Mouse (Mus musculus) intestine, embryonic 14.5 days (tissue): ENCODE measurements around the gene Gsdma. TPM values are rescaled to one million over a fixed set of nuclear protein-coding genes. Genes with fewer than 3 reads are reported as not detected.

Source experiments
- ATAC-seq: fragments of 200-750 bp; cut with Nextera tagmentation; replicated peaks from 2 replicates; pipeline ENCODE4 v1.8.0; 2017; ENCODE audit warnings: low read depth, moderate number of reproducible peaks, moderate TSS enrichment, moderate library complexity; ENCODE audit not compliant: low FRiP score, low TSS enrichment
- DNase-seq: peaks from one replicate; pipeline ENCODE4 v3.0.0-alpha.2; 2018; ENCODE audit warnings: low spot score
- H3K27ac ChIP-seq: fragments of 300-500 bp; sonication (generic); 2 replicates; pipeline ENCODE4 v1.5.1; 2014; ENCODE audit warnings: low read depth, mild to moderate bottlenecking, control low read depth
- H3K27me3 ChIP-seq: fragments of 300-500 bp; sonication (generic); replicated peaks from 2 replicates; pipeline ENCODE4 v1.6.1; 2014; ENCODE audit warnings: low read length, control low read depth; ENCODE audit not compliant: control insufficient read depth, insufficient read depth
- H3K36me3 ChIP-seq: fragments of 300-500 bp; sonication (generic); 2 replicates; pipeline ENCODE4 v1.6.1; 2014; ENCODE audit warnings: low read length, control low read depth; ENCODE audit not compliant: control insufficient read depth, insufficient read depth
- H3K4me1 ChIP-seq: fragments of 300-500 bp; sonication (generic); replicated peaks from 2 replicates; pipeline ENCODE4 v1.6.1; 2014; ENCODE audit warnings: low read length, control low read depth, mixed read lengths; ENCODE audit not compliant: control insufficient read depth, insufficient read depth
- H3K4me2 ChIP-seq: fragments of 300-500 bp; sonication (generic); 2 replicates; pipeline ENCODE4 v1.6.1; 2014; ENCODE audit warnings: low read length
- H3K4me3 ChIP-seq: fragments of 300-500 bp; sonication (generic); 2 replicates; pipeline ENCODE4 v1.5.1; 2014; ENCODE audit warnings: low read depth, low read length, control low read depth, mixed read lengths
- H3K9ac ChIP-seq: fragments of 300-500 bp; sonication (generic); 2 replicates; pipeline ENCODE4 v1.6.1; 2014; ENCODE audit warnings: mild to moderate bottlenecking, low read length
- H3K9me3 ChIP-seq: fragments of 300-500 bp; sonication (generic); 2 replicates; pipeline ENCODE4 v1.6.1; 2016; ENCODE audit warnings: low read length, control low read depth; ENCODE audit not compliant: control insufficient read depth
- WGBS: fragments of 180-500 bp; shearing (Covaris S2); extraction: QIAGEN DNeasy Blood & Tissue Kit; methylation state at CpG from one replicate; pipeline ENCODE4 v1.1.7; 2014; 5-methylcytosine and 5-hydroxymethylcytosine counted together
- polyA plus RNA-seq: library from polyadenylated mRNA; unstranded; fragments of >200 nt; fragmentation: Nextera tagmentation; extraction: Ambion mirVana; gene quantifications from 2 replicates; pipeline ENCODE4 v1.2.1, GENCODE M21; 2014

Gsdma gene
- polyA plus RNA-seq, 1 experiment from 2014 or later: not detected

DNA sequence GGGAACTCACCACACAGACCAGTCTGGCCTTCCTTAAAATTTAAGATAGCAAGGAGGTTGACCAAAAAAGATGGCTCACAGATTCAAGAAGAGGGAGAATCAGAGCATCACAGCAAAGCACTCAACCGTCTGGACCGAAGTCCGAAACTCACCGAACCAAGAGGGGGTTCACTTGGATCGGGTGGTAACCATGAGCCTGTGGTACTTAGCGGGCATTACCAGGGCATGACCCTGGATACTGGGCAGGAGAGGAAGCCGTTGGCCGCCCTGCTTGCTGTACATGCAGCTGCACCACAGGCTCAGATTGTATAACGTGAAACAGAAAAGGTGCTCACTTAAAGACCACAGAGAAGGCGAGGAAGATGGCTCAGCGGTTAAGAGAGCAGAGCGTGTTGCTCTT lies 33.1 kb downstream of the Gsdma start:
- Histone ChIP-seq H3K4me2 (no peak overlapping the region), H3K27ac (no peak overlapping the region), H3K4me1 (no peaks in the 10 kb centered on the region), H3K36me3 (peaks cover 43% of the 10 kb centered on the region), H3K9ac (no peak overlapping the region), H3K27me3 (no peaks in the 10 kb centered on the region), H3K4me3 (no peak overlapping the region), H3K9me3 (no peaks in the 10 kb centered on the region)
- DNase-seq (no peak), ATAC-seq (no peak)
- WGBS: 89% methylated on average over 12 of the region's 12 CpGs

- WGBS: 85% methylated on average over 16 of the region's 16 CpGs
- Histone ChIP-seq H3K4me1 (no peaks in the 10 kb centered on the region), H3K4me3 (no peak overlapping the region), H3K9ac (no peak overlapping the region), H3K9me3 (no peaks in the 10 kb centered on the region), H3K27ac (no peak overlapping the region), H3K4me2 (no peak overlapping the region), H3K36me3 (peaks cover 25% of the 10 kb centered on the region), H3K27me3 (no peaks in the 10 kb centered on the region)
- ATAC-seq (no peak), DNase-seq (no peak)
These were observed 34.9 kb downstream of the Gsdma start for GRCm38 (mm10) chr11:98698849-98699640.

- DNase-seq: peak; percentile 88
- Histone ChIP-seq H3K9me3 (no peaks in the 10 kb centered on the region), H3K36me3 (peaks cover 22% of the 10 kb centered on the region), H3K9ac (no peak overlapping the region), H3K4me1 (no peaks in the 10 kb centered on the region), H3K4me3 (no peak overlapping the region), H3K27me3 (no peaks in the 10 kb centered on the region), H3K27ac (no peak overlapping the region), H3K4me2 (no peak overlapping the region)
- ATAC-seq: 0 out of 2 replicates have a peak, but pooled peaks have one; percentile 34
- whole genome bisulfite sequencing: 35% methylated on average over 4 of the region's 4 CpGs
These were observed 35.8 kb downstream of the Gsdma start for GRCm38 (mm10) chr11:98699911-98700310.

DNA sequence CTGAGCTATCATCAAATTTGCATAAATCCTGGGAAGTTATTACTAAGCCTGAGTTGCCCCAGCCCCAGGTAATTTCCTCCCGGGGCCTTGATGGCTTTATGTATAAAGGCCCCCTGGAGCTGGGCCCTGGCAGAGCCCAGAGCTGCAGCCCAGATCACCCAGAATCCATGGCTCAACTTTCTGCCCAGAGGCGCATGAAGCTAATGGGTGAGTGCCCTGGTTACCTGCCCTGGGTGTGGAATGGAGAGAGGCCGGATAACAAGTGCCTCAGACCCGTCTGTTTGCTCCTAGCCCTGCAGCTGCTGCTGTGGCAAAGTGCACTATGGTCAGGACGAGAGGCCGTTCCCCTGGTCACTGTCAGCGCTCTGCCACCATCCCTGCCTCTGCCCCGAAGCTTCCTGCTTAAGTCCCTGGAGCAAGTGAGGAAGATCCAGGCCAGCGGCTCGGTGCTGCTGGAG lies 37.1 kb downstream of the Gsdma start, which contains the start of gene Csf3:
Csf3 (plus strand) TSS at position 51 of the 458 bp plus-strand sequence.
- Histone ChIP-seq H3K27ac (no peak within 1 kb of the TSS), H3K36me3 (peaks cover 21% of the 10 kb centered on the region), H3K27me3 (no peaks in the 10 kb centered on the region), H3K9ac (no peak within 1 kb of the TSS), H3K4me3 (no peak within 1 kb of the TSS), H3K4me1 (no peaks in the 10 kb centered on the region), H3K4me2 (no peak within 1 kb of the TSS), H3K9me3 (no peaks in the 10 kb centered on the region)
- ATAC-seq: no peak
- 38% methylated on average over 10 of the region's 10 CpGs for WGBS
- DNase-seq: no peak

DNA sequence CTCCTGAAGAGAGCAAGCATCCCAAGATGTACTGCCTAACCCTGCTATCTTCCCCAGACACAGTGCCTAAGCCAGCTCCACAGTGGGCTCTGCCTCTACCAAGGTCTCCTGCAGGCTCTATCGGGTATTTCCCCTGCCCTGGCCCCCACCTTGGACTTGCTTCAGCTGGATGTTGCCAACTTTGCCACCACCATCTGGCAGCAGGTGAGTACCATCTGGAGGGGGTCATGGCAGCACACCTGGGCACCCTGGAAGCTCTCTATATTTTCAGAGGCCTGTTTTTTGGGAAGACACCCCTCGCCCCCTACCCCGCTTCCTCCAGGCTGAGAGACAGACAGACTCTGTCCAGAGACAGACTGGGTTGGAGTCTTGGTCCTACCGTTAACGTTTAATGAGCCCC lies 38.2 kb downstream of the Gsdma start:
- no peaks in the 10 kb centered on the region for H3K9me3 ChIP-seq
- no peak for DNase-seq
- H3K27me3 ChIP-seq: no peaks in the 10 kb centered on the region
- no peak for ATAC-seq
- H3K4me2 ChIP-seq: no peak overlapping the region
- H3K4me3 ChIP-seq: no peak overlapping the region
- H3K27ac ChIP-seq: no peak overlapping the region
- H3K9ac ChIP-seq: no peak overlapping the region
- H3K4me1 ChIP-seq: no peaks in the 10 kb centered on the region
- WGBS: 69% methylated on average over 5 of the region's 5 CpGs
- H3K36me3 ChIP-seq: peaks cover 29% of the 10 kb centered on the region

DNA sequence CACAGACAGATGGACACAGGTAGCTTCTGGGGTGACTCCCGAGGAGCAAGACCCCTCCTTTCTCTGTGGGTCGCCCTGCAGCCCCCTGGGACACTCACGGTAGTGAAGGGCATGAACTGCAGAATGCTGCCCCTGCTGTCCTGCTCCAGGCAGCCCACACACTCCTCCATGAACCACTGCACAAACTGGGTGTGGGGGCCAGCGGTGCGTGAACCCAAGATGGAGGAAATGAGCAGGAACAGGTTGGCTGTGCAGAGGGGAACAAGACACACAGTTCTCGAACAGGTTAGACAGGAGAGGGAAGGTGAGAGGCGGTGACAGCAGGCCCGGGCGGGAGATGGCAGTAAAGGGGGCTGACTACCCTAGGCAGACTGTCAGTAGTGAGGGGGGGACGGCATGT lies 40.9 kb downstream of the Gsdma start:
- ATAC-seq: no peak
- WGBS: 88% methylated on average over 9 of the region's 10 CpGs
- Histone ChIP-seq H3K4me1 (no peaks in the 10 kb centered on the region), H3K9me3 (no peaks in the 10 kb centered on the region), H3K27ac (no peak overlapping the region), H3K4me3 (no peak overlapping the region), H3K27me3 (no peaks in the 10 kb centered on the region), H3K4me2 (no peak overlapping the region), H3K9ac (no peak overlapping the region), H3K36me3 (peaks cover 55% of the 10 kb centered on the region)
- no peak for DNase-seq

DNA sequence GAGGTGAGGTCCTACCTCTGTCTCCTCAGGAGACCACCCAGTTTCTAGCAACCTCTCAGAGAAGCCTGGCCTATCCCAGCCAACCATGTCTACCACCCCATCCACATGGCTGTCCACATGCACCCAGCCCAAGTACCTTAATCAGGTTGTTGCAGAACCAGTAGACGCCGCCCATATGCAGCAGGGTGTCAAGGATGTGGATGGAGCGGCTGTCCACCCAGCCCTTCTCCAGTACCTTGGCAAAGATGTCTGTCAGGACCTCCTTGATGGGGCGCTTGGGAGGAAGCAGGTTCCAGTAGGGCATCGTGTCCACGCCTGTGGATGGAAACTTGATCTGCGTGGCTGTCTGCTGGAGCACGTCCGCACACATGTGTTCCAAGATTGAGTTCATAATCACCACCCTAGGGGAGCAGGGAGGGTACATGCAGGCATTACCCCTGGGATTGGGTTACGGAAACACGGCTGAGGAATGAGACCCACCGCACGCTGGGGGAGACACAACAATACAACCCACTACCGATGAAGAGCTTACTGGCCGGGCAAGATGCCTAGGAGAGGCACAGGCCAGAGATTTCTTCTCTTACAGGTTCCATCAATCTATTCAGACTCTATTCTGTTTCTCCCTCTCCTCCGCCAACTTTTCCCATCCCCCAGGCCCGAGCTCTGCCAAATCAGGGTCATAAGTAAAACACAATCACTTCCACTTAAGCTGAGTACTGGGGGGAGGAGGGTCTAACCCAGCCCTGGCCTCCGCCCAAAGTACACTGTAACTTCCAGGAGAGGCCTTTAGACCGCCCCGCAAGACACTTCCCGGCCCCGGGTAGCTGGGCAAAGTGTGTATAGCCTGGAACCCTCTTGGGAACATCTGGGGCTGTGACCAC lies 43.5 kb downstream of the Gsdma start:
- H3K4me1 ChIP-seq: no peaks in the 10 kb centered on the region
- H3K9ac ChIP-seq: no peak overlapping the region
- ATAC-seq (no peak), DNase-seq (no peak)
- H3K4me3 ChIP-seq: no peak overlapping the region
- H3K4me2 ChIP-seq: no peak overlapping the region
- H3K27me3 ChIP-seq: no peaks in the 10 kb centered on the region
- no peaks in the 10 kb centered on the region for H3K9me3 ChIP-seq
- 88% methylated on average over 22 of the region's 22 CpGs for WGBS
- H3K27ac ChIP-seq: no peak overlapping the region; the same call in 1 of the 2 replicates
- peaks cover 66% of the 10 kb centered on the region for H3K36me3 ChIP-seq

GRCm38 (mm10) chr11:98708282-98708956 lies 44.3 kb downstream of the Gsdma start:
- DNase-seq: no peak
- Histone ChIP-seq H3K4me2 (no peak overlapping the region), H3K9me3 (no peaks in the 10 kb centered on the region), H3K4me3 (no peak overlapping the region), H3K9ac (no peak overlapping the region), H3K27me3 (no peaks in the 10 kb centered on the region), H3K27ac (peak overlapping the region; percentile 47; the same call in 1 of the 2 replicates), H3K4me1 (no peaks in the 10 kb centered on the region), H3K36me3 (peaks cover 74% of the 10 kb centered on the region)
- ATAC-seq: no peak
- WGBS: 85% methylated on average over 19 of the region's 19 CpGs
